Mouse (Mus musculus) urinary bladder, adult 2 months (tissue): ENCODE measurements around the gene Snd1. TPM values are rescaled to one million over a fixed set of nuclear protein-coding genes. Genes with fewer than 3 reads are reported as not detected.

ENCODE experiments used
- DNase-seq: peaks from one replicate; pipeline ENCODE4 v3.0.0; 2022; ENCODE audit warnings: low spot score
- polyA plus RNA-seq: library from polyadenylated mRNA; depleted of rRNA; stranded (reverse); fragments of >200 nt; gene quantifications from 2 replicates; pipeline ENCODE4 v1.2.3, GENCODE M21; 2012; rRNA removed

The Snd1 gene
- polyA plus RNA-seq, 1 experiment = 94.2 TPM

DNA sequence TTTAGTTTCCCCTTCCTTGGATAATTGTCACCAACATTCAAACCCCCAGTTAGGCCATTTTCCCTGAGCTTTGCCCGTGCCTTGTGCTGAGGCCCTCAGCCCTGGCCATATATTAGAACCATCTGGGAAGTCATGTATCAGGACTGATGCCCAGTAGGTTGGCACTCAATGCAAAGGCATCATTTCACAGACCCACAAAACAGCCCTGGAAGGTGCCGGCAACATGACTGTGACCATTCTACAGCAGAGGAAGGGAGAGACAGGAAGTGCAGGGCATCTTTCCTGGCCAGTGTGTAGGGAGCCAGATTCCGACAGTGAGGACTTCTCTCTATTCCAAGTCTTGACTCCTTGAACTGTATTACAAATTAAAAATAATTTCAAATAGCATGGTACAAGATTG is 499.6 kb downstream of the Snd1 start:
- DNase-seq = no peak

DNA sequence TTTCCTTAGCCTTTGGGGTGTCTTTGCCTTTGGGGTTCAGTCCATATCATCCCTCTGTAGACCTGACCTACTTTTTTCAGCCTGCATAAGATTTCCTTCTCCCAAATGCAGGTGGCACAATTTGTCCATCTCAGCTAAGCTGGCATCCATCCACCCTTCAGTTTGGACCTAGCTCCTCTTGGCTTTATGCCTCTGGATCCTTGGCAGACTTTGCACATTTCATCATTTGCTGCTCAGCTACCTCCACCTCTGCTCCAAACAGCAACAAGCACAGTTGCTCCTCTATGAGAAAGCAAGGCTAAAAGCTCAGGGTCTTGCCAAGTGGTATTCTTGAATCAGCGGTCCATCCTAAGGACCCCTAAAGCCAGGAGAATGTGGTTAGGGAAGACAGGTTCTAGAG is 500.2 kb downstream of the Snd1 start:
- DNase-seq = no peak

DNA sequence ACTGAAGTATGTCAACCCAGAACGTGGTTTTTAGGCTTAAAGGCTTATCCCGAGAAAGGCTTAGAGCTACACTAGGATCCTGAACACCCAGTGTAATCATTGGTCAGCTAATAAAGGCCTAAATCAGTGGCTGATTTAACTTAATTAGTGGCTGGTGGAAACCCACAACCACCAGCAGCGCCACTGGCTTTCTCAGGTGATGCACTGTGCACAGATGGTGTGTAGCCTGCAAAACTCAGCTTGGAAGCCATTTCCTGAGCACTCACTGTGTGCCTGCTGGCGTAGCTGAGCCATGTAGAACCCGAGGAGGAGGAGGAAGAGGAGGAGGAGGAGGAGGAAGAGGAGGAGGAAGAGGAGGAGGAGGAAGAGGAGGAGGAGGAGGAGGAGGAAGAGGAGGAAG is 503.1 kb downstream of the Snd1 start:
- no peak for DNase-seq

DNA sequence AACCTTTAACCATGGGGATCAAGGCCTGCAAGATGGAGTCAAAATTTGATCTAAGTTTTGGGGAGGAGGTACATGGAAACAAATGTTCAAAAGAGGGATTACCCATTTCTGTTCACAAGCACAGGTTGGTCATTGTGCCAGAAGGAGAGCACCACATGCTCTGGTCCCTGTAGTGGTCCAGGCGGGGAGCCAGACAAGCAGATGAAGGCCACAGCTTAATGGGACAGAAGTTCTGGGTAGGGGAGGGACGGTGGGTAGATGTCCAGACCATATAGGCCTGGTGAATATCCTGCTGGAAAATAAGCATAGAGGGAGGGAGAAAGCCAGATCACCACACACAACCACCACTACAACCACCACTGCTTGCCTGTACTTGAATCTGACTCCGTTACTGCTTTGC is 503.9 kb downstream of the Snd1 start:
- DNase-seq = no peak

DNA sequence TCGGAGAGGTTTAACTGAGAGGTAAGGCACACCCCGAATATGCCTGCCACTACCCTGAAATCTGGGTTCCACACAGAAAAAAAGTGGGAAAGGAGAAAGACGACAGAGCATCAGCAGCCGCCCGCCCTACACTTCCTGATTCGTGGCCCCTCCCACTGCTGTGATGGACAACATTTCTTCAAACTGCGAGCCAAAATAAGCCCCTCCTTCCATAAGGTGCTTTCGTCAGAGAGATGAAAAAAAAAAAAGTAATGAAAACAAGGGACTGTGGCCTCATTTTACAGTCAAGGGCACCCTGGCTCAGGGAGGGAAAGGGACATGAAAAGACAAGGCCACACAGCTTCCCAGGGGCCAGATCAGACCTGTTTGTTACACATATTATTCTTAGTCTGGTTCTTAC is 504.6 kb downstream of the Snd1 start:
- DNase-seq = no peak

DNA sequence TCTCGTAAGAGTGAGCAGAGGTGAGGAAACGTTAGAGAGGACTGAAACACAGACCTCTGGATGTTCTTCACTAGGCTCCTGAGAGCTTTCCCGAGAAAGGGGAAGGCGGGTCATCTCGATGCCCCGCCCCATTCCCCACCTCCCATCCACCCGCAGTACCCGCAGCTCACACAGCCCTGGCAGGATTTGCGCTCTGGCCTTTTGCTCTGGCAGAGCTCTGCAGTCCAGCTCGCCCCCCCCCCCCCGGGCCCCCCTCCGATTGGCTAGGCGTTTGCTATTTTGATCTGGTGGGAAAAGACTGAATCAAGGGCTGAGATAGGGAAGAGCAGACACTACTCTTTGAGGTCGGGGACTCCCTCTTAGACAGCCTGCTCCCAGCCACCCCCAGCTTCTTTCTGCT is 505.3 kb downstream of the Snd1 start:
- no peak for DNase-seq

DNA sequence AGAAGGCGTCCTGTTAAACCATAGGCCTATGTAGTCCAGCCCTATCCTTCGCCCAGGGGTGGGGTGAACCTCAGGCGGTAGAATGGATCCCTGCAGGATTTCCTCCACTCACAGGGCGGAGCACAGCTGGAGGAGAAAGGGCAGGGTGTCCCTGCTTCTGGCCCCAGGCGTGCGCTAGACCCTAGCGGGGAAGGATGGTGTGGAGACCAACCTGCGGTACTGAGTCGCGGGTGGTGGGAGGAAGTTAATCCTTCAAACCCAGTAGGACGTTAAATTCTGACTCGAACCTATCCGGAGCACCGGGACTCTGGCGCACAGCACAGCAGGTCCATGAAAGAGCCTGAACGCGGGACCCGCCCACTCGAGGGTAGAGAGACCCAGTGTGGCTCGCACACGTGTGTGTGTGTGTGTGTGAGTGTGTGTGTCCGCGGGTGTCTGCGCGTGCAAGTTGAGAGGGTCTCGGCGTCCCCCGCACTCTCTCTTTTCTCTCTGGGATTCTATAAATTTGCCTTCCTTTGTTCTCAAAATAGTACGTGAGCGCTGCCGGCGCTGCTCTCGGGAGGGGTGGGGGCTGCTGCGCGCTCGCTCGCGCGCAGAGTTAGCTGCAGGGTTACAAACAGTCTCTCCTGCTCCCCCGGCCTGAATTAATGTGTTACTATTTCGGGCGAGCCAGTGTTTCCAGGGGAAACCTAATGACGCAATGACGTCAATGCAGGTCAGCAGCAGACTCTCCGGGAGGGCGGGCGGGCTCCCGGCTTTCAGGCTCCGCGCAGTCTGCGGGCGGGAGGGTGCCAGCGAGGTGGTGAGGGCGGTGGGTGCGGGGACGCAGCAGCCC is 506.0 kb downstream of the Snd1 start:
- no peak for DNase-seq

GRCm38 (mm10) chr6:28981585-28981948 is 506.6 kb downstream of the Snd1 start:
- no peak for DNase-seq

GRCm38 (mm10) chr6:28981966-28982701 is 507.2 kb downstream of the Snd1 start:
- no peak for DNase-seq

DNA sequence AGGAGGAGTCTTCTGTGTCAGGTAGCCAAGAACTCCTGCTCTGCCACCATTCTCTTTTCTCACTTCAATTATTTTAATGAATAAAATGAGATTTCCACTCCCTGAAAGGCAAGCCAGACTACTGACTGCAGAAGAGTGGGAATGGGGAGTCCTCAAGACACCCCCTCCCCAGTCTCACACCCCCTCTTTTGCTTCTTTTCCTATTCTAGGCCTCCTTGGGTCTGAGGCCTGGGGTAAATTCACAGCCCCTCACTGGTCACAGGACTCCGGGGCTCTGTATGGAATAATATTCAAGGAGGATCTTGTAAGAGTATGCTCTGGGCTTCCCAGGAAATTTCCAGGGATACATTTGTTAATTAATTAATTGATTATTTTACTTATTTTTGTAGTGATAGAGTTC is 507.9 kb downstream of the Snd1 start:
- DNase-seq = no peak

Other genes starting within 250 kb of the Snd1 start
- gene Zfp800, start 77.1 kb upstream of the Snd1 start, polyA plus RNA-seq = 7.6 and 7.8 TPM in 2 replicates
- 186 and 211 TPM in 2 replicates for gene Arf5, start 51.6 kb upstream of the Snd1 start, polyA plus RNA-seq
- gene Fscn3, start 47.4 kb upstream of the Snd1 start, polyA plus RNA-seq = not detected in 2 replicates
- 10.2 and 11.0 TPM in 2 replicates for gene Gcc1, start 46.7 kb upstream of the Snd1 start, polyA plus RNA-seq
- gene Pax4, start 25.8 kb upstream of the Snd1 start, polyA plus RNA-seq = not detected in 2 replicates